Mouse (Mus musculus): Measurements from ENCODE around the gene Cln5.

- no peak for TF ChIP-seq MYOD1 (IDR thresholded peaks at IDR 0.05; ENCODE audit: control insufficient read depth, insufficient read length, low read depth)
- TF ChIP-seq CTCF (IDR thresholded peaks at IDR 0.05; ENCODE audit: control insufficient read depth, insufficient read depth, insufficient read length): no peak
- no peak for TF ChIP-seq USF1 (IDR thresholded peaks at IDR 0.05; ENCODE audit: low read depth)
Measured at GRCm38 (mm10) chr14:103070790-103071189, 774 bp downstream of the Cln5 start.

Data from C2C12 (cell line).